Mouse (Mus musculus): ENCODE results near the gene Adarb1. TPM values are rescaled to one million over a fixed set of nuclear protein-coding genes. Genes with fewer than 3 reads are reported as not detected.

The Adarb1 gene
- polyA plus RNA-seq, 1 experiment from 2014 or later = 10.7 TPM

DNA sequence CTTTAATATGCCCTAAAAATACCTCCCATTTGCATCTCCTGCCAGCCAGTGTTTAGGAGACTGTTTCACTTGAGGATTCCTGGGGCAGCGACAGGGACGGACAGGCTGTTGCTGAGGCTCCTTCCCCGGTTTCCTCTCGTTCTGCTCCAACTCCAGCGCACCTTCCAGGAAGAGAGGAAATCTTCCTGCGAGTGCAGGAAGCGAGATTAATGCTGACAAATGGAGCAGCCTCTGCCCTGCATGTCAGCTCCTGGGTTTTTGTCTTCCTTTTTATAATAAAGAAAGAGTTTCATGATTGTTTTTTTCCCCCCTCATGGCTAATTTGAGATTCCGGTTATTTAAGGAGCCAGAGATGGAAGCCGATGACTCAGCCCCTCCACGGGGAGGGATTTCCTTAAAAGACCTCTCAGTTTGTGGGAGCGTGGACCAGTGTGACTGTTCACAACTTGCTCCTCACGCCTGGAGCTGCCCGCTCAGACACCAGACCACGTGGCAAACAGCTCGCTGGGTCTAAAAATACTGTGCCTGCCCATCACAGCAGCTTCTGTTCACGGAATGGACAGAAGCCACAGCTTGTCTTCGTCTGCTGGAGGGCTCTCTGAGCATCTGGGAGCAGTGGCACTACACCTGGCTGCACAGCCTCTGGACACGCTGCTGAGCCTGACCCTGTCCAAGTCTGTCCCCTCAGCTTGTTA lies 16.5 kb upstream of the Adarb1 start:
- Histone ChIP-seq H3K36me3 (no peaks in the 10 kb centered on the region), H3K27ac (replicated peaks) (no peak overlapping the region), H3K4me2 (peak overlapping the region; percentile 29), H3K4me3 (no peak overlapping the region), H3K27me3 (no peaks in the 10 kb centered on the region), H3K4me1 (replicated peaks) (peaks cover 5% of the 10 kb centered on the region; the same call in 1 of the 2 replicates), H3K9me3 (no peaks in the 10 kb centered on the region), H3K9ac (no peak overlapping the region; the same call in 1 of the 2 replicates)
- no peak for ATAC-seq (ENCODE audit: low read depth)
- WGBS = 48% methylated on average over 18 of the region's 18 CpGs

DNA sequence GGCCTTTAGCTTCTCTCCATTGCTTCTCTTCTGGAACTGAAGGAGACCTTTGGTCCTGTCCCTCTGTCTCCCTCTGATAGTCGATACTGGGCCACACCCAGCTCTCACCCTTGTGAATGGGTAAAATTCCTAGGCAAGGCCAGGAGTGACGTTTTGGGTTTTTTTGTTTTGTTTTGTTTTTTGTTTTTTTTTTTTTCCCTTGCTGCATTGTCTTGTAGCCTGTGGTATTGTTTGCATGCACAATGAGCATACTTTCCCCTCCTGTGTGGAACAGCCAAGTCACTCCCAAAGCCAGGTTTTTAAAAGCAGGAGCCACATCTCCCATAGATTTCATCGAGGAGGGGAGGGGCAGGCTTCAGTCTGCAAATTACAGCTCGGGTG lies 16.0 kb upstream of the Adarb1 start:
- H3K9me3 ChIP-seq = no peaks in the 10 kb centered on the region
- no peak overlapping the region for H3K4me3 ChIP-seq
- ATAC-seq (ENCODE audit: low read depth) = no peak
- H3K36me3 ChIP-seq = no peaks in the 10 kb centered on the region
- no peak overlapping the region; the same call in 1 of the 2 replicates for H3K9ac ChIP-seq
- no peaks in the 10 kb centered on the region for H3K27me3 ChIP-seq
- 31% methylated on average over 4 of the region's 4 CpGs for WGBS
- H3K27ac ChIP-seq (replicated peaks) = no peak overlapping the region
- peaks cover 5% of the 10 kb centered on the region; the same call in 1 of the 2 replicates for H3K4me1 ChIP-seq (replicated peaks)
- peak overlapping the region; percentile 29 for H3K4me2 ChIP-seq

DNA sequence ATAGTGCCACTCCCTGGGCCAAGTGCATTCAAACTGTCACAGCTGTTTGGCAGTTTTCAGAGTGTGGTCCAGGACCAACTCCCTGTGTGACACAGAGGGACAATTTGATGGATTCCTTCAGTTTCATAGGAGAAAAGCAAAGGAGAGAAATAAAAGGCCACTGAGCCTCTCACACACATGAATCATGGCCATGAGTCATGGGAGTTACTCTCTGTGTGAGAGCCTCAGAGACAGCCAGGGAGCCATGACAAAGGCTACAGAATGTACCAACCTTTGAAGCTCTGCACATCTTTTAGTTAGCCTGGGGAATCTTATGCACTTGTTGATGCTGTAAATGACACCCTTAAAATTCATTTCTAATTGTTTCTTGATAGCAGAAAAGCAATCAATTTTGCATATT lies 12.7 kb upstream of the Adarb1 start:
- no peak overlapping the region for H3K27ac ChIP-seq (replicated peaks)
- H3K36me3 ChIP-seq = no peaks in the 10 kb centered on the region
- H3K27me3 ChIP-seq = no peaks in the 10 kb centered on the region
- no peak overlapping the region for H3K4me2 ChIP-seq
- no peak for ATAC-seq (ENCODE audit: low read depth)
- peaks cover 5% of the 10 kb centered on the region; the same call in 1 of the 2 replicates for H3K4me1 ChIP-seq (replicated peaks)
- H3K4me3 ChIP-seq = no peak overlapping the region
- no peak overlapping the region for H3K9ac ChIP-seq
- H3K9me3 ChIP-seq = no peaks in the 10 kb centered on the region

DNA sequence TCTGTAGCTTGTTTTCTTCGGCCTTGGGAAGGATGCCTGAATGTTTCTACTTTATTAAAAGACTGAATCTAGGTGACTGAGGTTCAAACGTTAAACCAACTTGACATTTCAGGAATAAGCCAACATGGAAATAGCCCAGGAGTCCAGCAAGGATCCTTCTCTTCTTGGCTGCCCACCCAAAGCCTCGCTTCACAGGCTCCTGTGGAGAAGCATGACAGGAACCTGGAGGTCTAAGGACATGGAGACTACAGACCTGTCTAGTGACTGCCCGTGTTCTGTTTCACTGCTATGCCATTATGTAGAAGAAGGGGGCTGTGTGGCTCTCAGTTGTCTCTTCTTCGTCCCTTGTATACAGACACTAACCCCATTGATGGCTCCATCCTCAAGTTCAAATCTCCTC lies 11.9 kb upstream of the Adarb1 start:
- ATAC-seq (ENCODE audit: low read depth) = no peak

DNA sequence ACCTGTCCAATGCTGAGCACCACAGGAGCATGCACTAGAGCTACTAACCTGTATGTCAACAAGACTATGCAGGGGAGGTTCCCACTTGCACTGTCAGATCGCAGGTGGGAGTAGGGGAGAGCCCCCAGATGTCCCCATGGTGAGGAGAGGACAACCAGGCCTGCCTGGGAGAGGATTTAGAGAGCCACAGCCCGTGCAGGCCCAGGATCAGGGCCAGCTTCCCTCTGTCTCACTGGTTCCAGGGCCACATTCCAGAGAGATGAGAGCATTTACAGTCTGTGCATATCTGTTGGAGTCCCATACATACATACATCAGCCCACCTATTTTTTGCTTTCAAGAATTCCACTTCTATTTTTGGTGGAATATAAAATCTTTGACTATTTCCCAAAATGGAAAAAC lies 9.5 kb upstream of the Adarb1 start:
- Histone ChIP-seq H3K4me1 (replicated peaks) (no peaks in the 10 kb centered on the region), H3K27ac (replicated peaks) (no peak overlapping the region), H3K36me3 (no peaks in the 10 kb centered on the region), H3K4me2 (no peak overlapping the region), H3K9me3 (no peaks in the 10 kb centered on the region), H3K4me3 (no peak overlapping the region), H3K9ac (no peak overlapping the region), H3K27me3 (no peaks in the 10 kb centered on the region)
- ATAC-seq (ENCODE audit: low read depth) = no peak
- 67% methylated on average over 2 of the region's 2 CpGs for WGBS

More for the DNA sequence above, 11.9 kb upstream of the Adarb1 start:
- Histone ChIP-seq H3K9me3 (no peaks in the 10 kb centered on the region), H3K27ac (replicated peaks) (no peak overlapping the region), H3K27me3 (no peaks in the 10 kb centered on the region), H3K4me2 (no peak overlapping the region), H3K36me3 (no peaks in the 10 kb centered on the region), H3K4me3 (no peak overlapping the region), H3K4me1 (replicated peaks) (peaks cover 4% of the 10 kb centered on the region; the same call in 1 of the 2 replicates), H3K9ac (no peak overlapping the region)
- 88% methylated on average over 5 of the region's 5 CpGs for WGBS

DNA sequence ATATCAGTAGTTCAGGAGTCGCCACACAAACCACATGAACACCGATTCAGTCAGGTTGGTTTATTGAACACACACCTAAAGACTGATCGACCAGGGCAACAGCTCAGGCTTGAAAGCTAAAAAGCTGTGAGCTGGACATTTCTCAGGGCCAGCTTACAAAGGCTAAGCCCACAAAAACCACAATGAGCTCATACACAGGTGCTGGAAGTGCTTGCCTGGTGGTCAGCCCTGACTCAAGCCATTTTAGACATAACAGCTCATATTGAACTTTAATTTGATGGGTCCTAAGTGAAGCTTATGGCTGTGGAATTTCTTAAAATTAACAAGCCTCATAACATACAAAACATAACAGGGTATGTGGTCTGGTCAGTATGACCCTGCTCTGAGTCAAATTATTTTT lies 2.1 kb upstream of the Adarb1 start:
- no peak overlapping the region for H3K9ac ChIP-seq
- no peak for ATAC-seq (ENCODE audit: low read depth)
- H3K4me2 ChIP-seq = no peak overlapping the region
- H3K9me3 ChIP-seq = no peaks in the 10 kb centered on the region
- WGBS = 98% methylated on average over 3 of the region's 3 CpGs
- H3K4me3 ChIP-seq = no peak overlapping the region
- H3K4me1 ChIP-seq (replicated peaks) = peaks cover 24% of the 10 kb centered on the region
- H3K27me3 ChIP-seq = peaks cover 18% of the 10 kb centered on the region
- no peak overlapping the region for H3K27ac ChIP-seq (replicated peaks)
- H3K36me3 ChIP-seq = no peaks in the 10 kb centered on the region

DNA sequence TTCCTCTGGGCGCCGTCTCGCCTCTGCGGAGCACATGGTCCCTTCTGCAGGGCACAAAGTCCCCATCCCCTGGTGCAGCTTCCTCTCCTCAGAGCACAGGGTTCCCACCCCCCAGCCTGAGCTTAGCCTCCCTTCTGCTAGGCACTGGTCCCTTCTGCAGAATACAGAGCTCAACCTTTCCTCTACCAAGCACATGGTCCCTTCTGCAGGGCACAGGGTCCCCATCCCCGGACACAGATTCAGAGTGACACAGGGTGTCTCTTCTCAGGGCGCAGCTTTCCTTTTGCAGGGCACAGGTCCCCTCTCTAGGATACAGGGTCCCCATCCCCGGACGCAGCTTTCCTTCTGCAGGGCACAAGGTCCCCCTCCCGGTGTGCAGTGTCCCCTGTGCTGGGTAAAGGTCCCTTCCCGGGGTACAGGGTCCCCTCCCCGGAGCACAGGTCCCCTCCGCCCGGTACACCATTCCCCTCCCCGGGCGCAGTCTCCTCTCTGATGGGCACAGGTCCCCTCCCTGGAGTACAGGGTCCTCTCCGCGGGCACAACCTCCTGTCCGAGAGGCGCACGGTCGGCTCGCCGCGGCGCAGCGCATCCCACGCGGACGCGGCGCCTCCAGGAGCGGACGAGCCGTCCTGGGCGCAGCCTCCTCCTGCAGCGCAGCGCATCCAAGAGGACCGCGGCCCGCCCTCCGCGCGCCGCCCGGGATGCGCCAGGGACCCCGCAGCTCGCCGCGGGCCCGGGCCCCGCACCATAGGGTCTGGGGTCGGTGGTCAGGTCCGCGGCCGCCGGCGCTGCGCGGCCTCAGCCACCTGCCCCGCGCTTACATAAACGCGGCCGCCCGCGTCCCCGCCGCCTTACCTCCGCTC lies 599 bp downstream of the Adarb1 start:
- Histone ChIP-seq H3K4me3 (peak overlapping the region; percentile 82), H3K4me2 (peak overlapping the region; percentile 98), H3K9me3 (no peaks in the 10 kb centered on the region), H3K4me1 (replicated peaks) (peaks cover 24% of the 10 kb centered on the region), H3K9ac (peak overlapping the region; percentile 88), H3K27ac (replicated peaks) (peak overlapping the region; percentile 85), H3K27me3 (peaks cover 19% of the 10 kb centered on the region), H3K36me3 (no peaks in the 10 kb centered on the region)
- peak; percentile 82 for ATAC-seq (ENCODE audit: low read depth)
- WGBS = under 1% methylated on average over 52 of the region's 70 CpGs

DNA sequence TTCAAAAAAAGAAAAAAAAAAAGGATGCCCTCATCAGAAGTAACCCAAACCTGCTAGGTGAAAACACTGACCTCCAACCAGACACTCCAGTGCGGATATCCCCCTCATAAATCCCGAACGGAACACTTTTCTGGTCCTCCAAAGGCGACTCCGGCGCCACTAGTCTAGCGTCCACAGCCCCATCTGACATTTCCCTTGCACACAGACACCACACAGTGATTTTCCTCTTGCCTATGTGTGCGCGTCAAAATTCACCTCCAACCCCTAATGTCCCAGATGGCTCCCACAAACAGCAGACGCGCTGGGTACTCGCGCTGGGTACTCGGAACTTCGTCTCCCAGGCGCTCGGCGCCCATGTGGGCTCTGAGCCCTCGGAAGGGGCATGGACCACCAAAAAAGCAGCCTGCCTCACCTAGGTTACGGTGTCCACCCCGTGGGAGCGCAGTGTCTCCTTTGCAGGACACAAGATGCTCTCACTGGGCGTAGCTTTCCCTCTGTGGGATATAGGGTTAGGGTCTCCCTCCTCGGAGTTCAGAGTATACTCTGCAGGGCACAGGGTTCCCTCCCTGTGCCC lies 1.3 kb downstream of the Adarb1 start:
- H3K27ac ChIP-seq (replicated peaks) = no peak overlapping the region
- no peaks in the 10 kb centered on the region for H3K9me3 ChIP-seq
- peaks cover 19% of the 10 kb centered on the region for H3K27me3 ChIP-seq
- H3K36me3 ChIP-seq = no peaks in the 10 kb centered on the region
- H3K9ac ChIP-seq = peak overlapping the region; percentile 88
- WGBS = 1% methylated on average over 24 of the region's 24 CpGs
- no peak for ATAC-seq (ENCODE audit: low read depth)
- peak overlapping the region; percentile 82 for H3K4me3 ChIP-seq
- peak overlapping the region; percentile 98 for H3K4me2 ChIP-seq
- H3K4me1 ChIP-seq (replicated peaks) = peaks cover 24% of the 10 kb centered on the region

DNA sequence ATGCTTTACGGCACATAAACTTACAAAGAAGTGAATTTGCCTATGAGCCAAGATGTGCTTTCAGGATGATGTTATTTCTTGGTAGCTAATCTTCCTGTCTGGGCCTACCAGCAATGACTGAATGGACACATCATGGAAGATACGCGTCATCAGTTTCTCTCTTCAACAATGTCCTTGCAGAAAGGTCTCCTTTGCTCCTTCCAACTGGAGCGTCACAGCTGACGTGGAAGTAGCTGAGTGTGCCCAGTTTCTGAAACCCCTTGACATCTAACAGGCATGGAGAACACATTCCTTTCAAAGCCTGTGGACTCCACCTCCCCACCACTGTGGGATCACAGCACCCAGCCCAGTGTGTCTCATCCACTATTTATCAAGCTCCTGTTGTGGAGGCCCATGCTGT lies 2.2 kb downstream of the Adarb1 start:
- Histone ChIP-seq H3K9me3 (no peaks in the 10 kb centered on the region), H3K9ac (0 out of 2 replicates have a peak overlapping the region, but pooled peaks have one; percentile 88), H3K4me3 (peak overlapping the region; percentile 5; the same call in 1 of the 2 replicates), H3K4me2 (peak overlapping the region; percentile 98), H3K27ac (replicated peaks) (no peak overlapping the region), H3K36me3 (no peaks in the 10 kb centered on the region), H3K27me3 (peaks cover 19% of the 10 kb centered on the region), H3K4me1 (replicated peaks) (peaks cover 24% of the 10 kb centered on the region)
- WGBS = 84% methylated on average over 5 of the region's 5 CpGs
- ATAC-seq (ENCODE audit: low read depth) = no peak

DNA sequence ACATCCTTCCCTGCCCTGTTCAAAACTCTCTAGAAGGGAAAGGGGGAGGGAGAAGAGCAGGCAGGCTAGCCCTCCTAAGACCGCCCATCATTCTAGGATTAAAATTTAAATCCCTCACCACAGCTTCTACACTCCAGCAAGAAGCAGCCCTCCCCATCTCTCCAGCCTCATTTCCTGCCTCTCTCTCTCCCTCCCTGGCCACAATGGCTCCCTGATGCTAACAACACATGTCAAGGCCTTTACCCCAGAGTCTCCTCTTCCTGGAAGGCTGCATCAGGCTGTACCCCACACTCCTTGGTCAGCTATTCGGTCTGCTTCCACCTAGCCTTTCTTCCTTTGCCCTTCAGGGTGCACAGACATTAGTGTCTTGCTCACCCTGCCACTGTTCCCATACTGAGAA lies 4.3 kb downstream of the Adarb1 start:
- WGBS = 72% methylated on average over 2 of the region's 2 CpGs
- ATAC-seq (ENCODE audit: low read depth) = no peak

DNA sequence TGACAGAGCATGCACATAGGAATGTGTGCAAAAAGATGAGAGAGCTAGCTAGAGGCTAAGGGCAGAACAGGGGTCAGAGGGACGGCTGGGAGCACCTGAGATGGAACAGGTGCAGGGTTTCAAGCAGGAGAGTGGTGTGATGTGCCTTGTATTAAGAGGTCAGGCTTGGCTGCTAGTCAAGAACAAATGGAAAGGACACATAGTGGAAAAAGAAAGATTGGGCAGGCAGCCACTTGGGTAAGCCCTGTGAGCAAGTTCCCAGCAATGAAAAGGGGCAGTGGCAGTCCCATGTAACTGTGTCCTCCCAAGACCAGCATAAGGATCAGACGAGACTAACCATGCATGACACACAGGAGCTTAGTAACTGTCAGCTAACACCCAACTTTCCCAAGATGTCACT lies 8.9 kb downstream of the Adarb1 start:
- H3K27ac ChIP-seq (replicated peaks) = no peak overlapping the region
- no peak for ATAC-seq (ENCODE audit: low read depth)
- H3K36me3 ChIP-seq = no peaks in the 10 kb centered on the region
- WGBS = 73% methylated on average over 2 of the region's 2 CpGs
- no peaks in the 10 kb centered on the region for H3K27me3 ChIP-seq
- H3K9me3 ChIP-seq = no peaks in the 10 kb centered on the region
- no peak overlapping the region for H3K4me2 ChIP-seq
- no peak overlapping the region for H3K4me3 ChIP-seq
- no peak overlapping the region for H3K9ac ChIP-seq
- H3K4me1 ChIP-seq (replicated peaks) = no peaks in the 10 kb centered on the region

More for the DNA sequence above, 4.3 kb downstream of the Adarb1 start:
- H3K4me1 ChIP-seq (replicated peaks) = peaks cover 21% of the 10 kb centered on the region
- H3K27ac ChIP-seq (replicated peaks) = no peak overlapping the region
- no peak overlapping the region for H3K4me2 ChIP-seq
- H3K9me3 ChIP-seq = no peaks in the 10 kb centered on the region
- H3K27me3 ChIP-seq = peaks cover 19% of the 10 kb centered on the region
- H3K9ac ChIP-seq = no peak overlapping the region
- no peak overlapping the region for H3K4me3 ChIP-seq
- no peaks in the 10 kb centered on the region for H3K36me3 ChIP-seq

DNA sequence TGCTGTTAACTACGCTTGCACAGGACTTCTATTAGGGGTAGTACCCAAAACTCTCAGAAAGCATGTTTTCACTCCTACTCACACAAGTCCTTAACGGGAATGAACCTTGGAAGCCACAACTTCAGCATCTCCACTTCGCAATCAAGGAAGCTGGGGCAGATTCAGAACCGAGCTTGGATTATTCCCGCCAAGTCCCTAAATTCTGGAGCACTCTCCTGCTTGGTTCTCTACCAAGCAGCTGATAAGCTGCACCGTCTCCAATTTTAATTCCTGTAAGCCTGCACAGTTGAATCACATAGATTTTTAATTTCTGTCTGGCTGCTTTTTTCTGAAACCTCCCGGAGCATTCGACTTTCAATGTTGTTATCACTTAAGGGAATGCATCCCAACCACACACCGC lies 9.8 kb downstream of the Adarb1 start:
- Histone ChIP-seq H3K4me2 (no peak overlapping the region), H3K9ac (no peak overlapping the region), H3K36me3 (no peaks in the 10 kb centered on the region), H3K27me3 (no peaks in the 10 kb centered on the region), H3K9me3 (no peaks in the 10 kb centered on the region), H3K4me1 (replicated peaks) (no peaks in the 10 kb centered on the region), H3K4me3 (no peak overlapping the region), H3K27ac (replicated peaks) (no peak overlapping the region)
- ATAC-seq (ENCODE audit: low read depth) = no peak
- 87% methylated on average over 9 of the region's 9 CpGs for WGBS
